Comparison of ENCODE assay signal across 8 mouse cellular contexts in genomic region chr13:91807155-91807839, GRCm38 (mm10). TPM values are rescaled to one million over a fixed set of nuclear protein-coding genes. Genes with fewer than 3 reads are reported as not detected.
DNase-seq lines count a peak whose midpoint lies in the region; ATAC-seq lines count a peak whose summit lies in the region.

Zcchc9 (minus strand) TSS chr13:91807705.

- WGBS in heart, embryonic 13.5 days: under 1% methylated on average over 50 of the region's 50 CpGs
- WGBS in liver, embryonic 12.5 days (ENCODE audit: insufficient replicate concordance): under 1% methylated on average over 50 of the region's 50 CpGs
- WGBS in stomach, embryonic 15.5 days: under 1% methylated on average over 50 of the region's 50 CpGs

- H3K4me2 ChIP-seq in heart, embryonic 13.5 days: peak within 1 kb of the TSS; percentile 71
- H3K4me2 ChIP-seq in liver, embryonic 12.5 days: peak within 1 kb of the TSS; percentile 79
- H3K4me2 ChIP-seq in stomach, embryonic 15.5 days: peak within 1 kb of the TSS; percentile 64

- peaks cover 13% of the 10 kb centered on the region for H3K4me1 ChIP-seq in heart, embryonic 13.5 days
- peaks cover 15% of the 10 kb centered on the region for H3K4me1 ChIP-seq in liver, embryonic 12.5 days
- H3K4me1 ChIP-seq in stomach, embryonic 15.5 days: no peaks in the 10 kb centered on the region

- H3K9me3 ChIP-seq in heart, embryonic 13.5 days: no peaks in the 10 kb centered on the region
- H3K9me3 ChIP-seq in liver, embryonic 12.5 days (replicated peaks): no peaks in the 10 kb centered on the region
- no peaks in the 10 kb centered on the region for H3K9me3 ChIP-seq in stomach, embryonic 15.5 days

- H3K27me3 ChIP-seq in heart, embryonic 13.5 days (replicated peaks): no peaks in the 10 kb centered on the region
- no peaks in the 10 kb centered on the region for H3K27me3 ChIP-seq in liver, embryonic 12.5 days (replicated peaks)
- H3K27me3 ChIP-seq in stomach, embryonic 15.5 days (replicated peaks): no peaks in the 10 kb centered on the region

- H3K27ac ChIP-seq in heart, embryonic 13.5 days (replicated peaks): peak within 1 kb of the TSS; percentile 95
- peak within 1 kb of the TSS; percentile 91 for H3K27ac ChIP-seq in liver, embryonic 12.5 days
- H3K27ac ChIP-seq in stomach, embryonic 15.5 days: peak within 1 kb of the TSS; percentile 89

- peak within 1 kb of the TSS; percentile 96 for H3K4me3 ChIP-seq in heart, embryonic 13.5 days
- peak within 1 kb of the TSS; percentile 83 for H3K4me3 ChIP-seq in liver, embryonic 12.5 days
- peak within 1 kb of the TSS; percentile 79 for H3K4me3 ChIP-seq in stomach, embryonic 15.5 days (replicated peaks)

- peak; percentile 98 for ATAC-seq in erythroid progenitor cell, adult 5-6 weeks (replicated peaks; ENCODE audit: low FRiP score, poor library complexity, severe bottlenecking)
- ATAC-seq in heart, embryonic 13.5 days (ENCODE audit: extremely low read depth, insufficient number of reproducible peaks, low FRiP score, low TSS enrichment): peak; percentile 88
- ATAC-seq in liver, embryonic 12.5 days: peak; percentile 97
- ATAC-seq in stomach, embryonic 15.5 days (ENCODE audit: insufficient read depth, low FRiP score, low read depth): peak; percentile 97

- peak within 1 kb of the TSS; percentile 98 for H3K9ac ChIP-seq in heart, embryonic 13.5 days
- H3K9ac ChIP-seq in liver, embryonic 12.5 days: peak within 1 kb of the TSS; percentile 88
- H3K9ac ChIP-seq in stomach, embryonic 15.5 days: peak within 1 kb of the TSS; percentile 98

- peaks cover 20% of the 10 kb centered on the region for H3K36me3 ChIP-seq in heart, embryonic 13.5 days
- peaks cover 19% of the 10 kb centered on the region for H3K36me3 ChIP-seq in liver, embryonic 12.5 days
- peaks cover 15% of the 10 kb centered on the region; the same call in 1 of the 2 replicates for H3K36me3 ChIP-seq in stomach, embryonic 15.5 days

- peak; percentile 94 for DNase-seq in CD4-positive helper T cell, adult 2 months (ENCODE audit: low read depth, low spot score)
- peak; percentile 78 for DNase-seq in brain, embryonic 18.5 days (ENCODE audit: low read depth, low spot score)
- peak; percentile 93 for DNase-seq in kidney, postnatal 10 days
- DNase-seq in natural killer cell, adult 2 months (ENCODE audit: low spot score in 2 of 2): peak; percentile 86 to 88

RNA-seq across cellular contexts. Expression of gene Zcchc9, which starts in this region (rescaled TPM):
- 7.5 and 25.6 TPM in 2 replicates for total RNA-seq in erythroid progenitor cell, adult 5-6 weeks (2015; ENCODE audit: low replicate concordance)
- total RNA-seq in erythroid progenitor cell, adult 5-6 weeks (2017; ENCODE audit: low replicate concordance): 5.5 and 16.0 TPM in 2 replicates
- 23.7 and 28.5 TPM in 2 replicates for polyA plus RNA-seq in heart, embryonic 13.5 days (2015; fragmentation: Nextera tagmentation; extraction: Ambion mirVana)
- 16.5 and 16.8 TPM in 2 replicates for polyA plus RNA-seq in liver, embryonic 12.5 days (2016; fragmentation: Nextera tagmentation; extraction: Ambion mirVana)
- 32.9 and 33.6 TPM in 2 replicates for polyA plus RNA-seq in stomach, embryonic 15.5 days (2015; fragmentation: Nextera tagmentation; extraction: Ambion mirVana)

Comparison
In these comparisons a context has a peak if more than half of its experiments do, and no peak if none do; other contexts are left out.
1. Peak in every context shown above with its lines: DNase-seq, ATAC-seq, H3K4me3 ChIP-seq and H3K27ac ChIP-seq.